Mouse (Mus musculus) heart, postnatal 10 days (tissue): ENCODE data around the gene Arid3a. TPM values are rescaled to one million over a fixed set of nuclear protein-coding genes. Genes with fewer than 3 reads are reported as not detected.
"Not testable (repeated sequence)": the region's sequence is repeated elsewhere in the genome, so short reads cannot be mapped to it uniquely, and the experiment has no call there.

ENCODE experiments used
- DNase-seq, 2 experiments: peaks; one replicate each; pipeline ENCODE4 v3.0.0; 2021
- intact Hi-C: fragments of 180-260 bp; cut with DNase I; formaldehyde crosslinking; loops from one replicate; pipeline ENCODE4 v1.15.1; 2025
- total RNA-seq, 2 experiments: library from RNA; stranded (reverse); gene quantifications; 2 replicates each; pipeline ENCODE4 v1.2.3; 2021

Gene Arid3a
- 1 to 10 TPM; 3.1 to 3.2 TPM for total RNA-seq

DNA sequence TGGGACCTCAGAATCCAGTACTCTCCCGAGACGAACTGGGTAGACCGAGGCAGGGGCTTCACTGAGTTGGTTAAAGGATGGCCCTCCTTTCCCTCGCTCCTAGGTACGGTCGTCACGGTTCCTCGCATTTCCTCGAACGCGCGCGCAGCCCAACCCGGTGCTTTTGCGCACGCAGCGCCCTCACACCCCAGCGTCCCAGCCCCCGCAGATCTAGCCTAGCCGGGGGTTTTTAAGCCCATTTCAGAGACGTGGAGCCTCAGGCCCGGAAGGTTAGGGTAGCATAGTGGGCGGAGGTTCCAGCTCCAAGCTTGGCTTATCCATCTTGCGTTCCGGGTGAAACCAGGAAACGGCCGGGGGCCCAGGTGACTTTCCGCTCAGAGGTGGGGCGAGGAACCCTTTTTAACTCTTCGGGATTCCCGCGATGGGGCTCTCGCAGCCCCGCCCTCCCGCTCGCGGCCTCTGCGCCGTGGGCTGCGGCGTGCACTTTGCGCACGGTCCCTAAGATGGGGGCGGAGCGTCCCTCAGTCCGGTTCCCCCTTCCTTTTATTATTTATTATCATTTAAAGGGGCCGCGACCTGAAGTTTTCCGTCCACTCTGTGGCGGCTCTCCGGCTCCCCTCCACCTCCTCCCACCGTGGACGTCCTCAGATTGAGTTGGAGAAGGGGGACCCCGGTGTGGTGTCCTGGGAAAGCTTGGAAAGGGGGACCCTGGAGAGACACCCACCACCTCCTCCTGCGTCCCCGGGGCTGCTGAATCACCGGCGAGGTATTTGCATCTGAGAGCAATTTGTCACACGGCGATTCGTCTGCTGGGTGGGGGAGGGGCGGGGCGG is at the start of gene Arid3a:
Gene Arid3a (plus strand): TSS at position 553 of the 833 bp plus-strand sequence.
- intact Hi-C loops: no loop called here

DNA sequence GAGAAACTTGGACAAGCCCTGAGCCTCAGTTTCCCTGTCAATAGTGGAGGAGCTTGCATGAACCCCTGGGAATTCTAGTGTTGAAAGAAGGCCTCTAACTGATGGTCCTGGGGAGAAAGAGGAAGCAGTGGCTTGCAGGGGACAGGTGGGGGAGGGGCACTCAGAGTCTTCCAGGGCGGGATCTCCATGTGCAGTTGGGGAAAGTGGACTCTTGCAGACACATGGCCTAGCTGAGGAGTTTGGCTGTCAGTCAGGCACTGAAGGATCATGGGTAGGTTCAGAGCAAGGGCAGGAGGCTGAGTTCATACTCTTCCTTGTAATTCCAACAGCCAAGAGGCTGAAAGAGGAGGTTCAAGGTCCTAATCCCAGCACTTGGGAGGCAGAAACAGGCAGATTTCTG is 49.7 kb upstream of the Arid3a start:
- intact Hi-C loops: no loop called here
- no peak for DNase-seq

More for the DNA sequence above, at the start of gene Arid3a:
- DNase-seq: peak; percentile 92

DNA sequence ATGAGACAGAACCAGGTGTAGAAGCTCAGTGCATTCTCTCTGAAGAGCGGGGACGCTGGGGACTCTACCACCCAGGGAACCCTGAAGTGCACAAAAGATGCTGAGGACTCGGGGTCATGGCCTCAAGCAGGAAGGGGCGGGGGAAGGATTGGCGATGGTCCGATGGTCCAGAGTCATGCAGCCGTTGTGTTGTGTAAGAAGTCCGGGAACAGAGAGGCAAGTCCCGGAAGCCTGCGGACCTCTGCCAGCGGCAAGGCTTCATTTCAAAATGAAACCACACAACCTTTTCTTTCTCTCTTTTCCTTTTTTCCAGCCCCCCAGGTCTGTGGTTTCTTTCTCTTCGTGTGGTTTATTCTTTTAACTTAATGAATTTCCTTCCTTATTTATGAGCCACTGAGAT is 49.1 kb upstream of the Arid3a start:
- intact Hi-C loops: no loop called here
- DNase-seq: no peak

DNA sequence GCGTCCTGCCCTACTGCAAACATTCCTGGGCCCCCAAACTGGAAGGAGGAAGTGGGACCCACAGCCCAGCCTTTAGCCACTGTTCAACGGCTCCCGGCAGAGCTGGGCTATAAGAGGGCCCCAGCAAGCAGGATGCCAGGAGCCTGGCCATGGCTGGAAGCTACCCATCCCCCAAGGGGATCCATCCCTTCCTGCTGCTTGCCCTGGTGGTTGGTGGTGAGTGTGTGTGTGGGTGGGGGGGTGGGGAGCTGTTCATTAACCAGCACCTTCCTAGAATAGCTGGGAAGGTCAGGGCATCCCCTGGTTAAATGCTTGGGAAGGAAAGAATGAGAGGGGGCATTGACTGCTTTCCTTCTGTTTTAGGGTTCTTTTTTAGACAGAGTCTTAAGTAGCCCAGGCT is 47.3 kb upstream of the Arid3a start:
- no peak for DNase-seq
- intact Hi-C loops: no loop called here

DNA sequence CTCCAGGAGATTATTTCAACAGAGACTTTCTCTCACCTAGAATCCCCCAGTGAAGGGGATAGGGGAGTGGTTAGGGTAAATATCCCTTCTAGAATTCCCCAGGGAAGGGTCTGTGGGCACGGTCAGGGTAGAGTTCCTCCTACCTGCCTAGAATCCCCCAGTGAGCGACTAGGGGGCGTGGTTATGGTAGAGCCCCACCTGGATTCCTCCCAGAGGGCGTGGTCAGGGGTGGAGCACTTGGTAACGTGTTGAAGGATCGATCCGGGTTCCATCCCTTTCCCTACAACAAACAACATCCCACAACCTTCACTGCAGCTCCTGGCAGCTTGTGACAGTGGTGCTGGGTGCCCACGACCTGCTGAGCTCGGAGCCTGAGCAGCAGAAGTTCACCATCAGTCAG is 46.1 kb upstream of the Arid3a start:
- no peak for DNase-seq
- intact Hi-C loops: loop anchor here (5.0 kb wide), 2 partner anchors 37 to 43 kb away; partner anchors contain the start of gene Kiss1r

DNA sequence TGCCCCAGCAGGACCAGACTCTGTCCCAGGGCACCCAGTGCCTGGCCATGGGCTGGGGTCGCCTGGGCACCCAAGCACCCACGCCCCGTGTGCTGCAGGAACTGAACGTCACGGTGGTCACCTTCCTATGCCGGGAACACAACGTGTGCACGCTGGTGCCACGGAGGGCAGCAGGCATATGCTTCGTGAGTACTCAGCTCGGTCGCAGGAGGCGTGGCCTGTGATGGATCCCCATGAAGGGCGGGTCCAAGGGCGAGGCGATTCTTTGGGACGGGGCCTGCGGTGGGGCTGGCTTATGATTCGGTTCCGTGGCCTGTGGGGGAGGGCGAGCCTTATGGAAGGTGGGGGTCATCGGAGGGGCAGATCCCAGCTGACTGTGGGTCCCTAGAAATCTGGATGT is 44.9 kb upstream of the Arid3a start:
- intact Hi-C loops: loop anchor here (5.0 kb wide), 2 partner anchors 35 to 45 kb away; partner anchors contain the start of gene Kiss1r
- no peak for DNase-seq

DNA sequence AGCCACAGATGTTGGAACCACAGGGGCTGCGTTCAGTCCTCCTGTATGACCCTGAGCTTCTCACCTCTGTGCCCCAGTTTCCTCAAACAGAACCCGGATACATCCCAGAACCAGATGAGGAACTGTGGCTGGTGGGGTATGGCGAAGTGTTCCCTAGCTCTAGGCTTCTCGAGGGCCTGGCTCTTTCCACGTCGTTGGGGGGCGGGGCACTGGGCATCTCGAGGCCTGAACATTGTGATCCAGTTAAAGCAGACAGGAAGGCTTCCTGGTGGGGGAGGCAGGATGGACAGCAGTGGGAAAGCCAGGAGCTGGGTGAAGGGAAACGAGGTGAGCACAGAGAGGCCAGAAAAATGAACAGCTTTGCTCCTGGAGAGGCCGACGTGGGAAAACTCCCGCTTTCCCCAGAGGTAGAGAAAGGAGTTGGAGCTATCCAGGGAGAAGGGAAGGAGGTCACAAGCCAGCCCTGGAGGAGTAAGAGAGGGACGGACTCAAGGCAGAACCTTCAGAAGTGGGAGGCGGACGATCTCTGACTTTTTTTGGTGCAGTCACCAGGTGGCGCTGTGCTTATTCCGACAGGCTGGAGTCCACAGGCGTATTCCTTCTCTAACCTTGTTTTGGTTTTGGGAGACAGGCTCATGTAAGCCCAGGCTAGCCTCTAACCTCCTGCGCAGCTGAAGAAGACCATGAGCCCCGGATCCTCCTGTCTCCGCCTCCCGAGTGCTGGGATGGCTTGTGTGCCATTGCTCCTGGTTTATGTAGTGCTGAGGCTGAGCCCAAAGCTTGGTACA is 43.4 kb upstream of the Arid3a start:
- peak; percentile 78 to 91 for DNase-seq
- intact Hi-C loops: loop anchor here (5.0 kb wide), 2 partner anchors 34 to 46 kb away; partner anchors contain the start of gene Kiss1r

DNA sequence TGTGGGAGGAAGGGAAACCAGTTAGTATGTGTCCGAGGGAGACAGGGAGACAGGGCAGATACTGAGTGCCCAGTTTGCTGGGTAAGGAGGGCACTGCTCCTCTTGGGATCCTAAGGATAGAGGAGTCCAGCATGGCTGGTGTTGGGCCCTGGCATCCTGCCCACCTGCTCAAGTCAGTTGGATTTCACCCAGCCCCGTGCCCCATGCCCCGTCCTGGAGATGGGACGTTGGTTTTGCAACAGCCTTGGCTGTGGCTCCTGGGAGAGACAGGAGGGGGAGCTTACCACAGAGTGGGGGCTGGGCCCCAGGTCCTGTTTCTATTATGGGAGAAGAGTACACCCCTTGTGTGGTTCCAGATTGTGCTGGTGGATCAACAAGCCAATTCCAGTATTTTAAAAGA is 42.4 kb upstream of the Arid3a start:
- peak; percentile 75 to 80 for DNase-seq
- intact Hi-C loops: loop anchor here (5.0 kb wide), 2 partner anchors 33 to 47 kb away; partner anchors contain the start of gene Kiss1r

DNA sequence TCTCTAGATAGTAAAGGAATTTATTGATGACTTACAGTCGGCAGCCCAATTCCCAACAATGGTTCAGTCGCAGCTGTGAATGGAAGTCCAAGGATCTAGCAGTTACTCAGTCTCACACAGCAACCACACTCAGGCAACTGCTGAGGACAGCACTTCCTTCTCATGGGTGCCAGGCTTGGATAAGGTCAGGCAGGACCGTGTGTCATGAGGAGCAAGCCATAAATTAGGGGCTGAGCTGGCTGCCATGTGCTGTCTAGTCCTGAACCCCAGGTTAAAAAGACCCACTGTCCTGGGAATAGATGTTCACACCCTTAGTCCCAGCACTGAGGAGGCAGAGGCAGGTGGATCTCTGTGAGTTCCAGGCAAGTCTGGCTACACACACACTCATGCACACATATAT is 41.9 kb upstream of the Arid3a start:
- intact Hi-C loops: loop anchor here (5.0 kb wide), 2 partner anchors 32 to 48 kb away; partner anchors contain the start of gene Kiss1r
- DNase-seq: not testable (repeated sequence)

DNA sequence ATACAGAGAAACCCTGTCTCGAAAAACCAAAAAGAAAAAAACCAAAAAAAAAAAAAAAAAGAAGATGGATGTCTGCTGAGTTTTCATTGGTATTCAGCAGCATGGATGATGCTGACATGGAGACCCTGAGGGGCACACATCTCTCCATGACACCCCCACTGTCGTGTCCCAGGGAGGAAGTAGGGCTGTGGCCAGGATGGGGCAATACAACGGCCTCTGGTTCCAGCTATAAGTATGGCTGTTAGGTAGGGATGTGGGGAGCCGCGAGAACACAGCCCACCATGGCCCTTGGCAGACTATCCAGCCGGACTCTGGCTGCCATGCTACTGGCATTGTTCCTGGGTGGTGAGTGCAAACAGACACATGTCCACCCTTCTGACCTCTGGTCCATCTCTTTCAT is 40.8 kb upstream of the Arid3a start, which contains the start of gene Elane:
Gene Elane (plus strand): TSS at position 194 of the 400 bp plus-strand sequence.
- intact Hi-C loops: no loop called here
- DNase-seq: no peak

DNA sequence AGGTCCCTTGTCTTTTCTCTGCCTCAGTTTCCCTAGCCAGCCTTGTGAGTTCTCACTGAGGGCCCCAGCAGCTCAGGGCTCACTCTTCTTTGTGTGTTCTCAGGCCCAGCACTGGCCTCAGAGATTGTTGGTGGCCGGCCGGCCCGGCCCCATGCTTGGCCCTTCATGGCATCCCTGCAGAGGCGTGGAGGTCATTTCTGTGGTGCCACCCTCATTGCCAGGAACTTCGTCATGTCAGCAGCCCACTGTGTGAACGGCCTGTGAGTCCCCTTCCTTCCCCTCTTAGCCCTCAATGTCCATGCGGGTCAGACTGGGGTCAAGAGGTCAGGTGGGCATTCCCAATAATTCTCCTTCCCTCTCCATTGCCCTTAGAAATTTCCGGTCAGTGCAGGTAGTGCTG is 40.2 kb upstream of the Arid3a start:
- DNase-seq: no peak
- intact Hi-C loops: no loop called here

DNA sequence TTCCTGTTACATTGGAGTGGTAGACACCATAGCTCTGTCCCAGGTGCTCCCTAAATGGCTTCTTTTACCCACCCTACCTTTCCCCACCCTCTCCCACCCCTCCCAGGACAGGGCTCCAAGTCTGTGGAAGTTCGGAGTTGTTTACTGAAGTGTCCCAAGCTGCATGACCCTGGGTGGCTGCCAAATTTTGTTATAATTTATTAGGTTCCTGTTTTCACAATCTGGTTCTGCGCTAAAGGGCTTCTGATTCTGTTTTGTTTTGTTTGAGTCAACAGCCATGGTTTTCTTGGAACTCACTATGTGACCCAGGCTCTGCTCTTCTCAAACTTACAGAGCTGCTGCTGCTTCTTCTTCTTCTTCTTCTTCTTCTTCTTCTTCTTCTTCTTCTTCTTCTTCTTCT is 37.5 kb upstream of the Arid3a start:
- intact Hi-C loops: no loop called here
- DNase-seq: no peak

DNA sequence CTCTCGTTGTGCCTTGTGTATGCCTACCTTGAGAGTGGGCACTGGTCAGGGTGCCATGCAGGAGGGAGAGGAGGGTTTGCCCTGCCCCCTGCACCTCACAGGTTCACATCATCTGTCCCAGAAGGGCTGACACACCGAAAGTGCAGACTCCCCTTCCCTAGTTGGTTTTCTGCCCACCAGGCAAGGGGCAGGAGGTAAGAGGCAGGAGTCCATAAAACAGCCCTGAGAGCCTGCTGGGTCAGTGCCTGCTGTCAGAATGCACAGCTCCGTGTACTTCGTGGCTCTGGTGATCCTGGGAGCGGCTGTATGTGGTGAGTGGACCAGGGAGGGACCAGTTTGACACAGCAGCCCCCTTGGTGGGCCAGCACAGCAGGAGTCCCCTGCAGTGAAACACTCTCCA is 36.2 kb upstream of the Arid3a start, which contains the start of gene Cfd:
Gene Cfd (plus strand): TSS at position 184 of the 400 bp plus-strand sequence.
- intact Hi-C loops: no loop called here

DNA sequence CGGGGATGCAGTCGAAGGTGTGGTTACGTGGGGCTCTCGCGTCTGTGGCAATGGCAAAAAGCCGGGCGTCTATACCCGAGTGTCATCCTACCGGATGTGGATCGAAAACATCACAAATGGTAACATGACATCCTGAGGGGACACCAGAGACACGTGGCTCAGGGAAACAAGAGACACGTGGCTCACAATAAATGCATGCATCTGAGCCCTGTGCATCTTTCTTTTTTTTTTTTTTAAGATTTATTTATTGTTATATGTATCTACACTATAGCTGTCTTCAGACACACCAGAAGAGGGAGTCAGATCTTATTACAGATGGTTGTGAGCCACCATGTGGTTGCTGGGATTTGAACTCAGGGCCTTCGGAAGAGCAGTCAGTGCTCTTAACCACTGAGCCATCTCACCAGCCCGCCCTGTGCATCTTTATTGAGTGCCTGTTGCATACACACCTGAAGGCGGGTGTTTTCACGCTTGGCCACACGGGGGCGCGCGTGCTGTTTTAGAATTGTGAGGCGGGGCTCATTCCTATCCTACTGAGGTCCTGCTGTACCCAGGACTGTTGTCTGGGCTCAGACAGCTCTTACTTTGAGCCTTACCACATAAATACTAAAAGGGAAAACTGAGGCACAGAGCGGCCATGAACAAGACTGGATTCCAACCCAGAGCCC is 34.3 kb upstream of the Arid3a start:
- DNase-seq: peak; percentile 70 to 87

More for the DNA sequence above, 36.2 kb upstream of the Arid3a start, which contains the start of gene Cfd:
- no peak for DNase-seq

DNA sequence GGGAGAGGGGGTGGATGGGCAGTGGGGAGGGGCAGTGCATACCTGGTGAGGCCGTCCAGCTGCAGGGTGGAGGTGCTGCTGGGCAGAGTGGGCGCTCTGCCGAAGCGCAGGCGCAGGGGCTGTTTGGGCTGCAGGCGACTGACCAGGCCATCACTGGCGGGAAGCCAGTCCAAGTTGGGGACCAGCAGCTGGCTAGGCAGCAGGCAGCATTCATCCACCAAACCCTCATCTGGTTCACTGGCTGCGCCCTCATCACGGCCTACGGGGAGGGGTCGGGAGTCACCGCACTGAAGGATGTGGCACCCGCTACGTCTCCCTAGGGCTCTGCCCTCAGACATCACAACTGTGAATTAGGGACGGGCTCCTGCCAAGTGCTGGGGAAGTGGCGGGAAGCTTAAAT is 30.5 kb upstream of the Arid3a start:
- no peak for DNase-seq
- intact Hi-C loops: no loop called here

More for the DNA sequence above, 34.3 kb upstream of the Arid3a start:
- intact Hi-C loops: loop anchor here (1.0 kb wide), 2 partner anchors 33 to 66 kb away; no protein-coding TSS in a partner anchor

DNA sequence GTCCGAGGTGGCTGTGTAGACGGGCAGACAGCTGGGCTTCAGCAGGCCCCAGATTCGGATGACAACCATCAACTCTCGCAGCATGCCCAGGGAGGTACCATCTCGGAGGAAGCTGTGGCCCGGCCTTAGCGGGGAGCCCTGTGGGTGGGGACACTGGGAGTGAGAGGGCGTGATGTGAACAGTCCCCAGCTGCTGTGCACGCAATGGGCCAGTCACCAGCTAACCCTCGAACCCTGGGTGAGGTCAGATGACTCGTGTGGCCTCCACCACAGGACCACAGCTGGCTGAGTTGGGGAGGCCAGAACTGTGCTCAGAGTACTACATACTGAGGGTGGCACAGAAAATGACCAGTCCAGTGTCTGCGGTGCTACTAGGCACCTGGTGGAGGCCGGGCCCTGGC is 30.0 kb upstream of the Arid3a start:
- intact Hi-C loops: no loop called here
- no peak for DNase-seq

DNA sequence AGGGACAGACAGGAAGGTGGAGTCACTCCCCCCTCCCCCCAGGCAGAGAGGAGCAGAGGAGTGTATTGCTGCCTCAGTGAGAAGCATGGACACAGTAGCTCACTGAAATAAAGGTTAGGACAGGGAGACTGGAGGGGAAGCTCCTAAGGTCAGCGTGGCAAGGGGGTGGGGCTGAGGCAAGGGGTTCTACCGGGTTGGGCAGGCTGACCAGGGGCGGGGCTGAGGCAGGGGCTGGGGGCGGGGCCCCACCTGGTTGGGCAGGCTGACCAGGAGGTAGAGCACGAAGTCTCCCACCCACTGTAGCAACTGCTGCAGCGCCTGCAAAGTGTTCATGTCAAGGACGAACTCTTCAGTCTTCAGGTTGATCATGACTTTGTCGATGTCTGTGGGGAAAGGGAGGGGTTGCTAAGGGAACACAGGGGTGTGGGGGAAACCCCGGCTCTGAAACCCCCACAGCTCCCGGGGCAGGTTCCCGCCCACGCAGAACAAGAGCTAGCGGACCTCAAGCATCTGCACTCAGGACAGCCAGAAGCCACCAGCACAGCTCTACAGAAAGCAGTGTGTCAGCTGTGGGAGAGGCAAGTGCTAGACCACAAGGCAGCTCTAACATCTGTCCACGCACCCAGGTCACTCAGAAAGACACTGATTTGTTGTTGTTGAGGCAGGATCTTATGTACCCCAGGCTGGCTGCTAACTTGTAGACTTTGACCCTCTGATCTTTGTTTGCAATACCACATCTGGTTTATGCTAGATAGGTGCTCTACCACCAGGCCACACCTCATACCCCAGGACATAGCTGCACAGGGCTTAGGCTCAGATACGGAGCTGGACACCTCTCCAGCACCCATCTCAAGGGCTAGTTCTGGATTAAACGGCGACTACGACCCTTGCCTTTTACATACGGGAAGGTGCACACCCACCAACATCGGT is 29.3 kb upstream of the Arid3a start:
- intact Hi-C loops: no loop called here
- no peak for DNase-seq

DNA sequence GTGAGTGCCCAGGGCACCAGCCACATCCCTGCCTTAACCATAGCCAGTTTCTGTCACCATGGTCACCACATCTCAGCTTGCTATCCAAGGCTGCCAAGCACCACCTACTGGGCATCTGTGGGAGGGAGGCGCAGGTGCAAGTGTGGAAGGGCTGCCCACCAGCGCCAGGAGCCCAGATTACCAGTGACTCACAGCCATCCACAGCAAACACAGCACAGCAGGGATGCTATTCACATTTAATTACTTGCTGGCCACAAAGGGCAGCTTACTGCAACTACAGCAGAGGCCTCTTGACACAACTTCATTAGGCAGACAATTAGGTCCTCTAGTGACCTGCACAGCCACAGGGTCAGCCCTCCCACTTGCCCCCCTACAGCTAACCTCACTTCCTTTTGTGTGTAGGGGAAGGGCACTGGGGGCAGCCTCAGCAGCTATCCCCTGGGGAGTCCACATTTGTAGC is 25.9 kb upstream of the Arid3a start:
- no peak for DNase-seq
- intact Hi-C loops: no loop called here

DNA sequence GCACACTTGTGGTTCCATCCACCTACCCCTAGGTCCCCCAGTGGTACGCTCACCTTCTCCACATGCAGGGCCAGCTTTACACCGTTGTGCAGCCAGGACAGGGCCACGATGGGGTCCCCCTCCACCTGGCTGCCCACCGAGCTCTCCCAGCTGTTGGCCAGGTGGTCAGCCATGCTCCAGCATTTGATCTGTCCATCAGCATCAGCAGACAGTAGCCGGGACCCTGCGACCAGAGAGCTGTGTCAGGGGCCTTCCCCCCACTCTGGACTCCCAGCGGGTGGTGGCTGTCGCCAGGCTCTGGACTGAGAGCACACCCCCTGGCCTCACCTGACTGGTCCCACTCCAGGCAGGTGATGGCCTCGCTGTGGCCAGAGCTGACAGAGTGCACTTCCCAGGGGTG is 20.1 kb upstream of the Arid3a start:
- intact Hi-C loops: no loop called here

More for the DNA sequence above, 20.1 kb upstream of the Arid3a start:
- DNase-seq: no peak
